Mouse (Mus musculus): ENCODE data around the gene Actr10. TPM values are rescaled to one million over a fixed set of nuclear protein-coding genes. Genes with fewer than 3 reads are reported as not detected.

Actr10 gene
- 81.4 and 119 TPM in 2 replicates for total RNA-seq (2014; rRNA removed; ENCODE audit: low replicate concordance)
- 232 and 239 TPM in 2 replicates for polyA plus RNA-seq (2015; fragmentation: Nextera tagmentation; extraction: Ambion mirVana)

GRCm38 (mm10) chr12:70937571-70938384 lies at the start of gene Actr10:
Actr10 (plus strand) TSS chr12:70937857.
- no peaks in the 10 kb centered on the region for H3K27me3 ChIP-seq (ENCODE audit: control insufficient read depth, insufficient read depth, low read length)
- H3K36me3 ChIP-seq (replicated peaks; ENCODE audit: control insufficient read depth, insufficient read depth, low read length) = peaks cover 16% of the 10 kb centered on the region
- peaks cover 4% of the 10 kb centered on the region for H3K4me1 ChIP-seq (ENCODE audit: control insufficient read depth, insufficient read depth)
- DNase-seq (ENCODE audit: low spot score) = peak; percentile 86
- H3K4me2 ChIP-seq (ENCODE audit: low read depth, low read length) = peak within 1 kb of the TSS; percentile 83
- peak within 1 kb of the TSS; percentile 92 for H3K9ac ChIP-seq (replicated peaks; ENCODE audit: low read depth, low read length)
- ATAC-seq (ENCODE audit: insufficient read depth, low read depth) = peak; percentile 96
- peak within 1 kb of the TSS; percentile 95 for H3K27ac ChIP-seq (ENCODE audit: low read depth)
- no peaks in the 10 kb centered on the region for H3K9me3 ChIP-seq (replicated peaks; ENCODE audit: control insufficient read depth, low read length)
- H3K4me3 ChIP-seq (ENCODE audit: low read depth, low read length) = peak within 1 kb of the TSS; percentile 98
- WGBS = under 1% methylated on average over 59 of the region's 59 CpGs
- TF ChIP-seq CTCF (IDR thresholded peaks at IDR 0.05; ENCODE audit: low read depth) (no peak), EP300 (IDR thresholded peaks at IDR 0.05; ENCODE audit: low read depth) (peak; percentile 78)

- no peak overlapping the region for H3K4me2 ChIP-seq (ENCODE audit: low read depth, low read length)
- DNase-seq (ENCODE audit: low spot score) (no peak), ATAC-seq (ENCODE audit: insufficient read depth, low read depth) (no peak)
- no peak overlapping the region for H3K27ac ChIP-seq (ENCODE audit: low read depth)
- no peak overlapping the region for H3K4me3 ChIP-seq (ENCODE audit: low read depth, low read length)
- H3K27me3 ChIP-seq (ENCODE audit: control insufficient read depth, insufficient read depth, low read length) = no peaks in the 10 kb centered on the region
- TF ChIP-seq CTCF (IDR thresholded peaks at IDR 0.05; ENCODE audit: low read depth) (no peak), EP300 (IDR thresholded peaks at IDR 0.05; ENCODE audit: low read depth) (no peak)
- no peak overlapping the region for H3K9ac ChIP-seq (replicated peaks; ENCODE audit: low read depth, low read length)
- H3K36me3 ChIP-seq (replicated peaks; ENCODE audit: control insufficient read depth, insufficient read depth, low read length) = peaks cover 85% of the 10 kb centered on the region
- H3K9me3 ChIP-seq (replicated peaks; ENCODE audit: control insufficient read depth, low read length) = no peaks in the 10 kb centered on the region
- 71% methylated on average over 5 of the region's 5 CpGs for WGBS
- H3K4me1 ChIP-seq (ENCODE audit: control insufficient read depth, insufficient read depth) = no peaks in the 10 kb centered on the region
Observed at GRCm38 (mm10) chr12:70890405-70890804, 47.3 kb upstream of the Actr10 start.

DNA sequence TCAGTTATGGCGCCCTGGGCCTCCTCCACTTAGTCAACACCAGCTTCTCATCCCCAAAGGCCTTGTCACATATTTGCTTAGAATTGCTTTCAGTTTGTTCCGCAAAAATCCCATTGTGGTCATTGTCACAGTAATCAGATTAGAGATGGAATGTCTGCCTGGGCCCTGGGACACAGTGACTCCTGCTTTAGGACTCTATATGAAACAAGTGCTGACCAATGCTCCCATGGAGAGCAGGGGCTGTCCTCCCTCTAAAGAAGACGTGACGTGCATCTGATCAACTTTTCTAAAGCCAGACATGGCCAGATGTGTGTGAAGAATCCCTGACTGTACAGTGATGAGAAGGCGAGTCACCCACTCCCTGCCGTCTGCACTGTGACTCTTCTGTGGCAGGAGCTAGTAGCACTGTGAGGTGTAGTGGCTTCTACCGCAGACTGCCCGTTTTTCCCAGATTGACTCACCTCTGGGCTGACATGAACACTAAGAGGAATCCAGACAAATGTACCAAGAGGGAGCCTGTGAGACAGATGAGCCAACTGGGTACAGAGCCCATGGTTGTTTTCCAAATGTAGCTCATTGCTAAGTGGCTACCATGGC lies 46.7 kb upstream of the Actr10 start:
- ATAC-seq (ENCODE audit: insufficient read depth, low read depth) = no peak
- Histone ChIP-seq H3K36me3 (replicated peaks; ENCODE audit: control insufficient read depth, insufficient read depth, low read length) (peaks cover 85% of the 10 kb centered on the region), H3K27me3 (ENCODE audit: control insufficient read depth, insufficient read depth, low read length) (no peaks in the 10 kb centered on the region), H3K4me1 (ENCODE audit: control insufficient read depth, insufficient read depth) (no peaks in the 10 kb centered on the region), H3K27ac (ENCODE audit: low read depth) (no peak overlapping the region), H3K9me3 (replicated peaks; ENCODE audit: control insufficient read depth, low read length) (no peaks in the 10 kb centered on the region), H3K9ac (replicated peaks; ENCODE audit: low read depth, low read length) (no peak overlapping the region), H3K4me2 (ENCODE audit: low read depth, low read length) (no peak overlapping the region), H3K4me3 (ENCODE audit: low read depth, low read length) (no peak overlapping the region)
- no peak for DNase-seq (ENCODE audit: low spot score)
- 79% methylated on average over 8 of the region's 8 CpGs for whole genome bisulfite sequencing
- no peak for TF ChIP-seq CTCF (IDR thresholded peaks at IDR 0.05; ENCODE audit: low read depth)
- TF ChIP-seq EP300 (IDR thresholded peaks at IDR 0.05; ENCODE audit: low read depth) = no peak

DNA sequence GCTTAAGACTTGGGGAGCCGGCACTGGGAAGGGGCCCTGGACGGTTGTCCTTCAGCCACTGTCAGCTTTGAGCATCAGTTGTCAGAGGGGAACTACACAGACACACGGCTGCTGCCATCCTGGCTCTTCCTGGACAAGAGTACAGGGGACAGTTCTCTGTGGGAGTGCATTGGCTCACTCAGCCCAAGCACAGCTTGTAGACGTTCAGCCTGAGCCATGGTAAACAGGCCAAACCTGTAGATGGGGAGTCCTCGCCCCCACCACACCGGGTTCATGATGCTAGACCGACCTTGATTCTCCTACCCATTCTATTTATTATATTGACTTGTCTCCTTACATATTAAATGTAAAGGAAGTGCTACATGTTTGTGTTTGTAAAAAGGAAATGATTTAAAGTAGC lies 42.4 kb upstream of the Actr10 start:
- Histone ChIP-seq H3K27ac (ENCODE audit: low read depth) (no peak overlapping the region), H3K36me3 (replicated peaks; ENCODE audit: control insufficient read depth, insufficient read depth, low read length) (peaks cover 88% of the 10 kb centered on the region), H3K27me3 (ENCODE audit: control insufficient read depth, insufficient read depth, low read length) (no peaks in the 10 kb centered on the region), H3K4me2 (ENCODE audit: low read depth, low read length) (no peak overlapping the region), H3K4me1 (ENCODE audit: control insufficient read depth, insufficient read depth) (no peaks in the 10 kb centered on the region), H3K9ac (replicated peaks; ENCODE audit: low read depth, low read length) (no peak overlapping the region), H3K9me3 (replicated peaks; ENCODE audit: control insufficient read depth, low read length) (no peaks in the 10 kb centered on the region), H3K4me3 (ENCODE audit: low read depth, low read length) (no peak overlapping the region)
- TF ChIP-seq CTCF (IDR thresholded peaks at IDR 0.05; ENCODE audit: low read depth) = no peak
- no peak for TF ChIP-seq EP300 (IDR thresholded peaks at IDR 0.05; ENCODE audit: low read depth)
- WGBS = 89% methylated on average over 7 of the region's 7 CpGs
- DNase-seq (ENCODE audit: low spot score) (no peak), ATAC-seq (ENCODE audit: insufficient read depth, low read depth) (no peak)

GRCm38 (mm10) chr12:70896068-70896467 lies 41.6 kb upstream of the Actr10 start:
- peaks cover 80% of the 10 kb centered on the region for H3K36me3 ChIP-seq (replicated peaks; ENCODE audit: control insufficient read depth, insufficient read depth, low read length)
- ATAC-seq (ENCODE audit: insufficient read depth, low read depth) = no peak

More at GRCm38 (mm10) chr12:70896068-70896467, 41.6 kb upstream of the Actr10 start:
- no peak overlapping the region for H3K9ac ChIP-seq (replicated peaks; ENCODE audit: low read depth, low read length)
- no peak overlapping the region for H3K4me3 ChIP-seq (ENCODE audit: low read depth, low read length)
- H3K4me2 ChIP-seq (ENCODE audit: low read depth, low read length) = no peak overlapping the region
- no peak for TF ChIP-seq CTCF (IDR thresholded peaks at IDR 0.05; ENCODE audit: low read depth)
- no peak for TF ChIP-seq EP300 (IDR thresholded peaks at IDR 0.05; ENCODE audit: low read depth)
- no peaks in the 10 kb centered on the region for H3K27me3 ChIP-seq (ENCODE audit: control insufficient read depth, insufficient read depth, low read length)
- no peaks in the 10 kb centered on the region for H3K4me1 ChIP-seq (ENCODE audit: control insufficient read depth, insufficient read depth)
- no peak overlapping the region for H3K27ac ChIP-seq (ENCODE audit: low read depth)
- WGBS = 87% methylated on average over 10 of the region's 10 CpGs
- DNase-seq (ENCODE audit: low spot score) = no peak
- no peaks in the 10 kb centered on the region for H3K9me3 ChIP-seq (replicated peaks; ENCODE audit: control insufficient read depth, low read length)
